Mouse (Mus musculus): ENCODE measurements around the gene Cyb5b. TPM values are rescaled to one million over a fixed set of nuclear protein-coding genes. Genes with fewer than 3 reads are reported as not detected.
A peak's percentile ranks its signal among the peaks of the same experiment; 100 is the strongest.

The Cyb5b gene
- polyA plus RNA-seq, 1 experiment from 2014 or later = 51.2 TPM

DNA sequence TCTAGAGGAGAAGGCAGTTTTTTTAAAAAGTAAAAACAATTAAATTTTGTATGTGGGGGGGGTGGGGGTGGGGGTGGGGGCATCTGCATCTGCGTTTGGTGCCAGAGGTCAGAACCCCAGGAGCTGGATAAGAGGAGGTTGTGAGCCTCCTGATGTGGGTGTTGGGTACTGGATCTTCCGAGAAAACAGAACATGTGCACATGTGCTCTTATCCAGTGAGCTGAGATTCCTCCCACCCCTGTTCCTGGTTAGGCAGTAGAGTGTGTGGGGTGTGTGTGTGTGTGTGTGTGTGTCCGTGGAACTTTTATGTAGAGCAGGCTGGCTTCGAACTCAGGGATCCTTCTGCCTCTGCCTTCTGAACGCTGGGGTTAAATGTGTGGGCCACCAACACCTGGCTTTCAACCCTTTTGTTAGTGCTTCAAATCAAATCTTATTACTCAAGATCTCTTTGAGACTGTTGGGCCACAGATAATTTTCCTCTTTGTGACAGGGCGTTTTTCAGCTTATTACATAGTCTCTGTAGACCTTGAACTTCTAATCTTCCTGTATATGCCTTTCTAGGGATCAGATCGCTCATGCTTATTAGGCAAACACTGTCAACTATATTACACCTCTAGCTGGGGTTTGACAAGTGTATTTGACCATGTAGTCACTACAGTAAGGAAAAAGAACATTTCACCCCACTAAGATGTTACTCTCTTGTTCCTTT is 926 bp downstream of the Cyb5b start:
- Histone ChIP-seq H3K4me2 (peak overlapping the region; percentile 78), H3K27me3 (no peaks in the 10 kb centered on the region), H3K4me1 (replicated peaks) (peaks cover 10% of the 10 kb centered on the region), H3K4me3 (peak overlapping the region; percentile 98), H3K9me3 (replicated peaks) (no peaks in the 10 kb centered on the region), H3K9ac (peak overlapping the region; percentile 94), H3K27ac (peak overlapping the region; percentile 87), H3K36me3 (peaks cover 33% of the 10 kb centered on the region)
- 60% methylated on average over 7 of the region's 7 CpGs for WGBS
- ATAC-seq (replicated peaks; ENCODE audit: insufficient number of reproducible peaks, insufficient read depth, low FRiP score, low read depth) = no peak

DNA sequence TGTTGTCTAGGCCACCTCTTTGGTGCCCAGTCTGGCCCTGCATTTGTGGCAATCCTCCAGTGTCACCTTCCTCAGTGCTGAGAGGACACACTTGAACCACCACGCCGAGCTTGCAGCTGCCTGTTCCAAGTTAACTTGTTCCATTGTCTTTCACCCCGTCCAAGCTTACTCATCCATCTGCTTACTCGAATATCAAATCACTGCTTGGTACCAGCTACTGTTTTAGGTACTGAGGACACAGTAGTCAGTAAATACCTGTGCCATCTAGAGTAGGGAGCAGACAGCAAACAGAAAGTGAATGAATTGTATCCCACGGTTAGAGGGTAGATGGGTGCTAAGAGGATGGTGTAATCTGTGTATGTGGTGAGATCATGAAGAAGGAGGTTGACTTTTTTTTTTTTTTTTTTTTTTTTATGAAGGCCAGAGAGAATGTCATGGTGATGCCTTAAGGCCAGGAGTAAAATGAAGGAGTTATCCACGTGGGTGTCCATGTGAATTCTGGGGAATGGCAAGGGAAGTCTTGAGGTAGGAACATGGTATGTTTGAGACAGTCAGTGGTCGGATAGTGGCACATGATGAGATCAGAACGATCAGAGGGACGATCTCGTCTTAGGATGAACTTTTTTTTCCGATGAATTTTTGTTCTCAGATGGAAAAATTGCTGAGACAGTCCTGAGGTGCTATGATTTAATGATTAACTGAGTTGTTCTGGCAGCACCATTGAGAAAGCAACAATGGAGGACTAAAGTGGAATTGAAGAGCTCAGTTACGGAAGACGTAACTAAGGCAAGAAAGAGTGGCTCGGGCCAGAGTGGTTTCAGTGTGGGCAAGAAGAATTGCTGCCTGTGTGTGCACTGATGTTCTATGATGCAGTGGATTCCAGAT is 3.1 kb downstream of the Cyb5b start:
- H3K27me3 ChIP-seq = no peaks in the 10 kb centered on the region
- no peak overlapping the region for H3K27ac ChIP-seq
- WGBS = 84% methylated on average over 14 of the region's 14 CpGs
- H3K4me2 ChIP-seq = no peak overlapping the region
- peaks cover 33% of the 10 kb centered on the region for H3K36me3 ChIP-seq
- H3K4me1 ChIP-seq (replicated peaks) = peaks cover 20% of the 10 kb centered on the region
- H3K4me3 ChIP-seq = no peak overlapping the region
- no peak for ATAC-seq (replicated peaks; ENCODE audit: insufficient number of reproducible peaks, insufficient read depth, low FRiP score, low read depth)
- H3K9ac ChIP-seq = no peak overlapping the region
- H3K9me3 ChIP-seq (replicated peaks) = no peaks in the 10 kb centered on the region

DNA sequence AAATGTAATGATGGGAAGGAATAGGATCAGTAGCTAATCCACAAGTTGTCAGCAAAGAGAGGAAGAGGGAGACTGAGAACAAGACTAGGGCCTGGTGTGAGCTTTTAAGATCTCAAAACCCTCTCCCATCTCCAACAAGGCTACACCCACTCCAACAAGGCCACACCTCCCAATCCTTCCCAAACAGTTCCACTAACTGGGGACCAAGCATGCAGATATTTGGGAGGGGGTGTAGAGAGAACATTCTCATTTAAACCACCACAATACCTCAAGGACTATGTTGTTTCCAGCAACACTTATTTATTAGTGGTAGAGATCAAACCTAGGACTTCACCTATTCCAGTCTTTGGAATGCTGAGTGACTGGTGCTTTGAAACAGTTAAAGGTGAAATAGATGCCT is 6.4 kb downstream of the Cyb5b start:
- no peak overlapping the region for H3K9ac ChIP-seq

DNA sequence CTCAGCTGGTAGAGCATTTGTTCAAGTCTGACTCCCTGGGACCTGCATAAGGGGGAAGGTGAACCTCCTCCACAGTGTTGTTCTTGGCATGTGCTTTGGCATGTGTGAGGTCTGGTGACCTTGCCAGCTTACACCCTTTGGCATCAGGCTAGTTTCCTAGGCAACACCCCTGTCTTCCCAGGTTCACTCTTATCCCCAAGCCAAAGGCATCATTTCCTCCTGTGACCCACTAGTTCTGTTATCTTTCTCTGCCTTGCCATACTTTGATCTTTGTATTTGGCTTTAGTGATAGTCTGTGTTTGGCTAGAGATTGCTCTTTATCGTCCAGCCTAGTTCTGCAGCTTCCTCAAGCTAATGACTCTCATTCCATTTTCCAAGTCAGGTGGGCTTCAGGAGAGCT is 7.4 kb downstream of the Cyb5b start:
- ATAC-seq (replicated peaks; ENCODE audit: insufficient number of reproducible peaks, insufficient read depth, low FRiP score, low read depth) = no peak; the same call in 1 of the 2 replicates
- WGBS = 20% methylated on average over 1 of the region's 1 CpGs
- no peaks in the 10 kb centered on the region for H3K9me3 ChIP-seq (replicated peaks)
- peaks cover 29% of the 10 kb centered on the region for H3K36me3 ChIP-seq
- no peaks in the 10 kb centered on the region for H3K27me3 ChIP-seq
- no peak overlapping the region for H3K4me2 ChIP-seq
- H3K9ac ChIP-seq = no peak overlapping the region
- no peak overlapping the region for H3K4me3 ChIP-seq
- H3K4me1 ChIP-seq (replicated peaks) = peaks cover 10% of the 10 kb centered on the region
- H3K27ac ChIP-seq = no peak overlapping the region

More for the DNA sequence above, 6.4 kb downstream of the Cyb5b start:
- no peaks in the 10 kb centered on the region for H3K9me3 ChIP-seq (replicated peaks)
- H3K4me1 ChIP-seq (replicated peaks) = peaks cover 10% of the 10 kb centered on the region
- H3K27me3 ChIP-seq = no peaks in the 10 kb centered on the region
- H3K36me3 ChIP-seq = peaks cover 33% of the 10 kb centered on the region
- H3K27ac ChIP-seq = no peak overlapping the region
- H3K4me3 ChIP-seq = no peak overlapping the region
- H3K4me2 ChIP-seq = no peak overlapping the region
- no peak for ATAC-seq (replicated peaks; ENCODE audit: insufficient number of reproducible peaks, insufficient read depth, low FRiP score, low read depth)

DNA sequence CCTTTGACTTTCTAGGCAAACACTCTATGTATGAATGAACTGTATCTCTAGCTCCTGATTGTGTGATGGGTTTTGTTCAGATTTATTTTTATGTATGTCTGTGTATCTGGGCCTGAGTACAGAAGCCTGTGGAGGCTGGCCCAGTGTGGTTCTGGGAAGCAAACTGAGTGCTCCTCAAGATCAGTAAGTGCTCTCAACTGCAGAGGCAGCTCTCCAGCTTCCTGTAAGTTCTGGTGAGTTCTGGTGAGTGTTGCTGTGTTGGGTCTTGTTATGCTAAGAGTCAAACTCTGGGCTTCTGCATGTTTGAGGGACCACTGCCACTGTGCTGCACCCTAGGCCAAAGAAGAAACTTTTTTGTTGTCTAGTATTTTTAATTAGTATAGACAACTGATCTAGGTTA is 8.4 kb downstream of the Cyb5b start:
- Histone ChIP-seq H3K4me1 (replicated peaks) (peaks cover 10% of the 10 kb centered on the region), H3K9me3 (replicated peaks) (no peaks in the 10 kb centered on the region), H3K4me3 (no peak overlapping the region), H3K4me2 (no peak overlapping the region), H3K9ac (no peak overlapping the region), H3K27ac (no peak overlapping the region), H3K27me3 (no peaks in the 10 kb centered on the region), H3K36me3 (peaks cover 19% of the 10 kb centered on the region)
- no peak for ATAC-seq (replicated peaks; ENCODE audit: insufficient number of reproducible peaks, insufficient read depth, low FRiP score, low read depth)

DNA sequence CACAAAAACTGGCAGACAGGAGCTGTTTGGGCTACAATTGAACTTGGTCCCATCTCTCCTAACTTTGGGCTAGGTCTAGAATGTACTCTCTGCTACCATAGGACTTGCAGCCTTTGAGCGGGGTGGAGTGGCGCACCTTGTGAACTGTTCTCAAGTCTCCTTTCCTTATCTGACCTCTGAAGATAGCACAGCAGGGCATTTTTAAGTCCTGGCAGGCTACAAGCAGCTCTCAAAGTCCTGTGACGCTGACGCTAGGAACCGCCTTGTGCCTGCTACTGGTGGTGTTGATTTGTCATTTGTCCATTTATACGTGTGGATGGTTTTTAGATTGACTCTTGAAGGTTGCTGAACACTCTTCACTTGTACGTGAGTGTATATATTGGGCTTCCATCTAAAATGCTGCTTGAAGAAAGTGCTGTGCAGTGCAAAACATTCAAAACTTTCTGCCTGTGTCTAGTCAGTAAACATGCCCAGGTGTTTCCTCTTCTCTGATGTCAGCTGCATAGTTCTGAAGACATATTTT is 13.9 kb downstream of the Cyb5b start:
- ATAC-seq (replicated peaks; ENCODE audit: insufficient number of reproducible peaks, insufficient read depth, low FRiP score, low read depth) = 0 out of 2 replicates have a peak, but pooled peaks have one; percentile 13
- Histone ChIP-seq H3K9me3 (replicated peaks) (no peaks in the 10 kb centered on the region), H3K4me2 (no peak overlapping the region), H3K36me3 (peaks cover 3% of the 10 kb centered on the region; the same call in 1 of the 2 replicates), H3K9ac (no peak overlapping the region), H3K4me3 (no peak overlapping the region), H3K4me1 (replicated peaks) (peaks cover 21% of the 10 kb centered on the region), H3K27ac (peak overlapping the region; percentile 60), H3K27me3 (no peaks in the 10 kb centered on the region)
- 32% methylated on average over 7 of the region's 7 CpGs for WGBS

DNA sequence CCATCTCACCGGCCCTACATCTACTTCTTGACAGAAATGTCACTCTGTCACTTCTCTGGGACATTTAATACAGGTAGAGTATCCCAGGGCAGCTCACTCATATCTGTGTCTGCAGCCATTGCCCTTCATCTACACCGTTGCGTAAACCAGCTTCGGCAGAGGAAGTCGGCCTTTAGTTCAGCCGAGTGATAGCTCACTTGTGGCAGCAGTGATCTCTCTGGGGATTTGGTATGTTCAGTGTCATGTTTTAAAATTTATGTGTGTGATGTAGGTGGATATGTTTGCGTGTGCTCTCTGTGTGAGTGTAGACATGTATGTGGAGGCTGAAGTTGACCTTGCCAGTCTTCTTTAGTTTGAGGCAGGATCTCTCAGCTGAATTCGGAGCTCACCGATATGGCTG is 15.3 kb downstream of the Cyb5b start:
- no peak overlapping the region for H3K9ac ChIP-seq
- no peak overlapping the region for H3K27ac ChIP-seq
- H3K4me1 ChIP-seq (replicated peaks) = peaks cover 21% of the 10 kb centered on the region
- 82% methylated on average over 9 of the region's 9 CpGs for WGBS
- no peaks in the 10 kb centered on the region for H3K27me3 ChIP-seq
- ATAC-seq (replicated peaks; ENCODE audit: insufficient number of reproducible peaks, insufficient read depth, low FRiP score, low read depth) = no peak
- H3K9me3 ChIP-seq (replicated peaks) = no peaks in the 10 kb centered on the region
- H3K36me3 ChIP-seq = peaks cover 16% of the 10 kb centered on the region
- H3K4me2 ChIP-seq = no peak overlapping the region
- H3K4me3 ChIP-seq = no peak overlapping the region

DNA sequence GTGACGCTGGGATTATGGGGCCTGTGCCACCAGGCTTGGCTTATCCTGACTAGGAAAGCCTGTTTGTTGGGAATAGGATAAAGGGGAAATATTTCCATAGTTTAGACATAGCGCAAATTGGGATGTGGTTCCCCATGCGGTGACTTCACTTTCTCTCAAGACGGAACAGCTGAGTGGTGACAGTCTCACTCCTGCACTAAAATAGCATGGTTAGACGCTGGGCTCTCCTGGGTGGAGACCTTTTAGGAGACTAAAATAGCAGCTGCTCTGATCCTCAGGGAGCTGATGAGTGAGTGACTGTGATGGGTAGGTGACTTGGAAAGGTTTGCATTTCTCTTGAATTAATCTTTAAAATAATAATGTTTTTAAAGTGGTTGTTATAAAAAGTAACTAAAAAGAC is 17.4 kb downstream of the Cyb5b start:
- Histone ChIP-seq H3K9ac (no peak overlapping the region), H3K36me3 (peaks cover 21% of the 10 kb centered on the region), H3K27me3 (no peaks in the 10 kb centered on the region), H3K4me2 (peak overlapping the region; percentile 59), H3K4me3 (peak overlapping the region; percentile 28), H3K27ac (peak overlapping the region; percentile 75), H3K9me3 (replicated peaks) (no peaks in the 10 kb centered on the region), H3K4me1 (replicated peaks) (peaks cover 21% of the 10 kb centered on the region)
- peak; percentile 85 for ATAC-seq (replicated peaks; ENCODE audit: insufficient number of reproducible peaks, insufficient read depth, low FRiP score, low read depth)
- WGBS = 39% methylated on average over 5 of the region's 5 CpGs

DNA sequence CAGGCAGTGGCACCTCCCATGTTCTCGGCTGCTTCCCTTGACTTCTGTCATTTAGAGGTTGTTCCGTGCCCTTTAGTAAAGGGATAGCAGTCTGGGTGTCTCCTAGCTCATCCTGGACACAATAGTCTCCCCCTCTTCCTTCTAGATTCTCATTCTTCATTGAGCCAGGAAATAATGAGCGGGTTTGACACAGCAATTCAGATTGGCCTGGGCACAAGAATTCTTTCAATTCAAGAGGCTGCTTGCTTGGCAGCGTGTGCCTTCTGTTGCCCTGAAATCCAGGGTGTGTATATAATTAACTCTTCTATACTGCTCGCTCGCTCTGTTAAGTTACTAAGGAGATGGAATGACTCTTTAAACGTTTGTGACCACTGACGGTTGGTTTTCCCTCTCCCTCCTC is 21.7 kb downstream of the Cyb5b start:
- H3K9me3 ChIP-seq (replicated peaks) = no peaks in the 10 kb centered on the region
- H3K27me3 ChIP-seq = no peaks in the 10 kb centered on the region
- no peak overlapping the region for H3K9ac ChIP-seq
- H3K4me1 ChIP-seq (replicated peaks) = peaks cover 13% of the 10 kb centered on the region
- no peak overlapping the region for H3K4me2 ChIP-seq
- ATAC-seq (replicated peaks; ENCODE audit: insufficient number of reproducible peaks, insufficient read depth, low FRiP score, low read depth) = 0 out of 2 replicates have a peak, but pooled peaks have one; percentile 40
- 61% methylated on average over 8 of the region's 8 CpGs for WGBS
- peaks cover 54% of the 10 kb centered on the region for H3K36me3 ChIP-seq
- H3K27ac ChIP-seq = peak overlapping the region; percentile 60
- no peak overlapping the region for H3K4me3 ChIP-seq

DNA sequence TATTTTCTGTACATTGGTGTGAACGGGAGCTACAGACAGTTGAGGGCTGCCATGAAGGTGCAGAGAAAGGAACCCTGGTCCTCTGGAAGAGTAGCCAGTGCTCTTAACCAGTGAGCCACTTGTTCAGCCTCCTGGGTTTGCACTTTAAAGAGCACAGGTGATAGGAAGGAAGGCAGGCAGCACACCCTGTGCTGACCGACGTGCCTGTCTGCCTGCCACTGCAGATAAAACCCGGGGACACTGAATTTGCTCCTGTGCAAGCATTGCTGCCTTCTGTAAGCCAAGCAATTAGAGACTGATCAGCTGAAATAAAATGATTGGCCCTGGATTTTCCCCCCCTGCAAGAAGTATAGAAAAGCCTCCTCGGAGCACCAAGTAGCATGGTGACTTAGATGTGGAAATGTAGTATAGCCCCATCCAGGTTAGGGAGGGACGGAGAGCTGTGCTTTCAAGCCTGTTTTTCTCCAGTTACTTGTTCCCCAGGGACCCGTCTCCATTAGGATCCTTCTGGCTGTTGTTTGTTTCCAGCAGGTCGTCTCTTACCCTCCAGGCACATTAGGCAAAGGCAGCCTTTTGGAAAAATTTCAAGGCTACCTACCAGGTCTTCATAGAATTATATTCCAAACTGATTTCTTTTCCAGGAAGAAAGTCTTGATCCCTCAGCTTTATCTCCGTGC is 22.7 kb downstream of the Cyb5b start:
- Histone ChIP-seq H3K27ac (peak overlapping the region; percentile 60), H3K27me3 (no peaks in the 10 kb centered on the region), H3K4me1 (replicated peaks) (peaks cover 8% of the 10 kb centered on the region), H3K36me3 (peaks cover 63% of the 10 kb centered on the region), H3K9ac (no peak overlapping the region; the same call in 1 of the 2 replicates), H3K4me2 (no peak overlapping the region), H3K4me3 (no peak overlapping the region), H3K9me3 (replicated peaks) (no peaks in the 10 kb centered on the region)
- 62% methylated on average over 9 of the region's 9 CpGs for WGBS
- no peak for ATAC-seq (replicated peaks; ENCODE audit: insufficient number of reproducible peaks, insufficient read depth, low FRiP score, low read depth)

DNA sequence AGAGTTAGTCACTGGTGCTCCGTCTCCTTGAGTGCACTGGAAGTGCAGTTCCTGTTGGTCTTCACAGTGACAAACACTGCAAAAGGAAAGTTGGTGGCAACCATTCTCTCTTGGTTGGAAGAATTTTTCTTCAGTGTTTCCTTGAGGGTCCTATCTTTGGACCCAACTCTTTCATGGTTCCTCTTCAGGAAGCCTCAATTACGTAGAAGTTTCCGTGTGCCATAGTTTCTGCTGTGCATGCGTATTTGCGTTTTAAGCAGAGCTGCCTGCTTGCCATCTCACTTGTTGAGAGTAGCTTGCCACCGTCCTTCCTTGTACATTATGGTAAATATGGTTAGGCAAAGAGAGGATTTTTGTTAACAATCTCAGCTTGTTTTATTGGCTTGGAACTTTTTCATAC is 30.7 kb downstream of the Cyb5b start:
- Histone ChIP-seq H3K9ac (no peak overlapping the region), H3K27ac (no peak overlapping the region), H3K27me3 (no peaks in the 10 kb centered on the region), H3K4me3 (no peak overlapping the region), H3K9me3 (replicated peaks) (no peaks in the 10 kb centered on the region), H3K4me1 (replicated peaks) (no peaks in the 10 kb centered on the region), H3K36me3 (peaks cover 80% of the 10 kb centered on the region), H3K4me2 (no peak overlapping the region)
- no peak for ATAC-seq (replicated peaks; ENCODE audit: insufficient number of reproducible peaks, insufficient read depth, low FRiP score, low read depth)
- 93% methylated on average over 6 of the region's 6 CpGs for WGBS

Measured in heart, embryonic 15.5 days (tissue).